Mouse (Mus musculus) 416B (cell line): ENCODE results near the gene Atoh8.

Experiments
- DNase-seq: peaks from one replicate; pipeline ENCODE4 v3.0.0; 2011; ENCODE audit warnings: low read depth

Gene Atoh8

DNA sequence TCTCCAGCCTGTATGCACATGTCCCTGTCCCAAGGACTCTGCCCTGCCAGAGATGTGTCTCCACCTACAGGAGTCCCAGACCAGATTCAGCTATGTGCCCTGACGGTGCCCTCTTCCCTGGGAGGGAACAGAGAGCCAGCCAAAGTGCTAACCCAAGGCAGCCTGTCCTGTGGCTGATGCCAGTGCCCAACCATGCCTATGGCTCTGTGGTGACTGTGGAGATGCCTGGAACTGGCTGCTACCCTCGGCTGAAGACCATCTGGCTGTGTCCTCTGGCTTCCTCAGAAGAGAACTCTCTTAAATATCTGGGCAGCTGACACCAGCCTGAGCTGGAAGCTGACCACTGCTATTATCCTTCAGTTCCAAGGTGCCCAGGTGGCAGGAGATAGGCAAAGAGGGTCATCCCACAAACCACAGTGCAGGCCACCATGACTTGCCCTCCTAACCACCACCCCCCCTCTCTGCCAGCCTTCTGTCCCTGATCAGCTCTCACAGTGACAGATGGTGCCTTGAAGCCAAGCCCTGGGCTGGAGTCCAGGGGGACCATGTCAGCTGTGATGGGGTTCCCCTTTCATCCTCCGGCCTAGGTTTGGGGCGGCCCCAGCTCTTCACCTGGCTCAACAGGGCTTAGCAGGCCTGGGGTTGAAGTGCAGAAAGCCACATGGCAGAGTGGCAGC, 18.7 kb upstream of the Atoh8 start:
- peak; percentile 81 for DNase-seq

DNA sequence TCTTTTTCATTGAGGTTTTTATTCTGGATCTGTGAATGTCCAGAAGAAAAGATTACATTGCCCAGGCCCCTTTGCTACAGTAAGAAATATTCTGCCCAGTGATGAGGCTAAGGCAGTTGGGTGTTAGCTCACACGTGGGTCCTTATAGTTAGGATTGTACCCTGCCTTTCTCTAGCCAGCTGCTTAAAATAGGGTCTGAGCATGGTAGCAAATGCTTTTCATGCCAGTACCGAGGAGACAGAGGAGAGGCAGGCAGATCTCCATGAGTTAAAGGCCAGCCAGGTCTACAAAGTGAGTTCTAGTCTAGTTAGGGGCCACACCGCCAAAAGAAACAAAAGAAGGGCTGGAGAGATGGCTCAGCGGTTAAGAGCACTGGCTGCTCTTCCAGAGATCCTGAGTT, 17.8 kb upstream of the Atoh8 start:
- no peak for DNase-seq

DNA sequence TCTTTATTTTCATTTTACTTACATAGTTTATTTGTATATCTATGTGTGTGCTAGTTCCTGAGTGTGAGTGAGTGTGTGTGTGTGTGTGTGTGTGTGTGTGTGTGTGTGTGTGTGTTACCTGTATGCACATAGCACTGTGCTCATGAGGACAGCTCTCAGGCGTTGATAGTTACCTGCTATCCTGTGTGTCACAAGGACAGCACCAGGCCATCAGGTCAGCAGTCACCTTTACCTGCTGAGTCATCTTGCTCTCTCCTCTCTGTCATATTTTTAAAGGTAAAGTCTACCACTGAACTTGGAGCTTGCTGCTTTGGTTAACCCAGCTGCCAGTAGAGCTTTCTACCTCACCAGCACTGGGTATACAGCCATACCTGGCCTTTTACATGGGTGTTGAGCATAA, 17.1 kb upstream of the Atoh8 start:
- DNase-seq: no peak

DNA sequence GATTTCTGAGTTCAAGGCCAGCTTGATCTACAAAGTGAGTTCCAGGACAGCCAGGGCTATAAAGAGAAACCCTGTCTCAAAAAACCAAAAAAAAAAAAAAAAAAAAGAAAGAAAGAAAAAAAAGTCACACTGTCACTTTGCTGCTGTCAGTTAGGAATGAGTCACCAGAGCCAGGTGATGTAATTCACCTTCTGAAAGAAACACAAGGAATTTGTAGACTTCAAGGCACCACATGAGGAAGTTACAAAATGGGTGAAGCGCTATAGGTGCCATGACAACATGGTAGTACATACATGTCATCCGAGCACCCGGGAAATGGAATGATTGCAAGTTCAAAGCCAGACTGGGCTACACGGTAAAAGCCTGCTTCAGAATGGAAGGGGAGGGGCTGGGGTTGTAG, 14.6 kb upstream of the Atoh8 start:
- DNase-seq: peak; percentile 72

DNA sequence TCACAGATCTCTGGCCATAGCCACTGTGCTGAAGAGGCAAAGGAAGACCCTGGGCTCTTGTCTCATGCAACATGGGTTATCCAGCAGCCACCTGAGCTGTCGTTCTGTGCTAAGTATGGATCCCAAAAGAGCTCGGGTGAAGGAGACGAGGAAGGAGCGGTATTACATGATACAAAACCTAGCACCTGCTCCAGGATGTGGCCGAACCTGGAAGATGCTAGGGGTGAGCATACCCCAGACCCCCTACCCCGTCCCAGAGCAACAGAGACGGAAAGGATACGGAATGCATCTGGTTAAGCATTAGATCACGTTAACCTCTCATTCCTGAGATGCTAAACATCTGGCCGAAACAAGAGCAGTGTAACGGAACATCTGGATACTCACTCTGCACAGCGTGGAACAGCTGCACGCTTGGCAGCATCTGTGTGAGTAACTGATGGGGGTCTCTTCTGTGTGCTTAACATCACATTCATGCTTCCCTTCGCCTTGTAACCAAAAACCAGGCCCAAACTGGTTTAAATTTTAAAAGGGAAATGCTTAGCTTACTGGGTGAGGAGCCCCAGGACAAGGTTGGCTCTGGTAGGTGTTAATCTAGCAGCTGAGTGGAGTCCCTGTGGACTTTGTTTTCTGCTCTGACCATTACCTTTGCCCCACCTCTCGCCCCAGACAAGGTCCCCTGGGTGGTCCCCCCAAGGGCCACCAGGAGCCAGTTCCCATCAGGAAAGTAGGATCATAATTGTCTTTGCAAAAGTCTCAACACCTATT, 13.0 kb upstream of the Atoh8 start:
- no peak for DNase-seq

DNA sequence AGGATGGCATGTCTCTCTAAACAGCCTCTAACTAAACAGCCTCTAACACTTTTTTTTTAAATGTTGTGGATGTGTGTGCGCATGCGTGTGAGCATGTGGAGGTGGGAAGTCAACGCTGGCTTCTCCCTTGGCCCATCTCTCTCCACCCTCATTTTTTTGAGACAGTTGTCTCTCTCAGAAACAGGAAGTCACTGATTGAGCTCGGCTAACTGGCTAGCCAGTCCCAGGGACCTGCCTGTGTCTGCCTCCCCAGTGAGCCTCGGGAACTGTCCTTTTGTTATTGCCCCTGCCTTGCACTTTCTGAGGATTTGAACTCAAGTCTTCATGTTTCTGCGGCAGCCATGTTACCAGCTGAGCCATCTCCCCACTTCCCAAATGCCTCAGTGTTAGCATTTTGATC, 10.9 kb upstream of the Atoh8 start:
- DNase-seq: no peak

DNA sequence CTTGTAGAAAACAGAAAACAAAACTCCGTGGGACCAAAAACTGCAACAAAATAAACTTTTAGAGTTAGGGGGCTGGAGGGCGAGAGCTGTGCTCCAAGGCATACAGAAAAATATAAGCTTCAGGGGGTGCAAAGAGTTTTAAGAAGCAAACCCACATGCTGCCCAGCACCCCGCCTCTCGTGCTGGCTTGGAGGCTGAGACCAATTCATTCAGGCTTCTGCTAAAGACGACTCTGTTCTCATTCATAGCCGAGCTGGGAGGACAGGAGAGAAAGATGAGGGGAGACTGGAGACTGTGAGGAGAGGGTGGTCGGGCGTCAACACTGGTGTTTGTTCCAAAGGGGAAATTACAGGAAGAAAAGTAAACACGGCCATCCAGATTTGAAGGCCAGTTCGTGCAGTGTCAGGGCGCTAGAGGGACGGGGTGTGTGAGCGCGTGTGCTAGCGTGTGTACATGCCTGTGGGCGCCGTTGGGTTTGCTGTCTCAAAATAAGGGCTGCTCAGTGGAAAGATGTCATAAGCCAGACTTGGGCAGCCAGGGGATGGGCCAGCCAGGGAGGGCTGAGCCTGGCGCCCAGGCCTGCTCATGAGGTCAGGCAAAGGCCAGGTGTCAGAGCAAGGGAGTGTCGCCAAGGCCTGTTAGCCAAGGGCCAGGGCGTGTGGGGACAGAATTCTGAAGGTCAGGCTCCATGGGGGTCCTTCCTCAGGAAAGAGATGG, 9.3 kb upstream of the Atoh8 start:
- DNase-seq: no peak

DNA sequence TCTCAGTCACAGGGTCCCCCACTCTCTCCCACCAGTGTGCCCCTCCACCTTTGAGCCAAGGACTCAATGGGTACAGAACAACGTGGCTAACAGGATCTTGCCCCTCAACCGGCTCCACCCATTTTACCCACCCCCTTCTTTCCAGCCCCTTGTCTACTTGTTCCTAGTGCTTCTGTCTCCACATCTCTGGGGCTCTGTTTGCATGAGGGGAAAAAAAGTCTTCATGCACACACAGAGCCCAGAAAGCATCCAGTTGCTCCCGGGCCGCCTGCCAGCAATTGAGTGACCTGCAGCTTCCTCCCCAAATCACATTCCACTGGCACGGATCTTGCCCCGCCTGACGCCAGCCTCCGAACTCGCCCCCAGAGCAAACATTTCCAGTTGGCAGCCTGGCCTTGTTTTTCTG, 8.8 kb upstream of the Atoh8 start:
- no peak for DNase-seq

DNA sequence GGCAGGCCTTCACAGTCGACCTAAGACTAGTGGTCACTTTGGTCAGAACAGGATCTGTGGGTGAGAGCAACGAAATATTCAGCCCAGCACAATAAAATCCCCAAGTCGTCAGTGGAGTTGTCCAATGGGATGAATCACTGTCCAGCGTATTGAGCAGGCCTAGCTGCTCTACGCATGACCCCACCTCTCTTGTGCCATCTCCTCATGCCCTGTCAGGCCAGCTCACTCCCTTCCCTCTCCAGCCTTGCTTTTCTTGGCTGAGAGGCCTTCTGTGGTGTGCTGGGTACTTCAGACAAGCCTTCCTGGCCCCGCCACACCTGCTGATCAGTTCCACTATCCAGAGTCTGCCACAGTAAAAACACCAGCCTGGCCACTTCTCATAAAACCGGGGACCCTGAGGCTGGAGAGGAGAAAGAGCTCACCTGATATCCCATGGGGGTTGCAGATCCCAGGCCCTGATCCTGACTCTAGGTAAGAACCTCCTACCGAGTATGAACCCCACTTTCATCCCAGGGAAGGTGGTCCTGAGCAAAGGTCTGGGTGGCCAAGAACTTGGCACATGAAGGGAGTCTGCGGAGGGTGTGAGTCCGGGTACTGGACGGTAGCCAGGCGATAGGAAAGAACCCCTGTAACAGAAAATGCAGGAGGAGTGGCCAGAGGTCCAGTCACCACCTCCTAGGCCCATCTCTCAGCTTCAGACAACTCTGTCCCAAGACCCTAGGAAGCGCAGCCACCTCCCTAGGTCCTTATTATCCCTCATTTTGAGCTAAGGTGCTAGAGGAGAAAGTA, 7.3 kb upstream of the Atoh8 start:
- DNase-seq: no peak

DNA sequence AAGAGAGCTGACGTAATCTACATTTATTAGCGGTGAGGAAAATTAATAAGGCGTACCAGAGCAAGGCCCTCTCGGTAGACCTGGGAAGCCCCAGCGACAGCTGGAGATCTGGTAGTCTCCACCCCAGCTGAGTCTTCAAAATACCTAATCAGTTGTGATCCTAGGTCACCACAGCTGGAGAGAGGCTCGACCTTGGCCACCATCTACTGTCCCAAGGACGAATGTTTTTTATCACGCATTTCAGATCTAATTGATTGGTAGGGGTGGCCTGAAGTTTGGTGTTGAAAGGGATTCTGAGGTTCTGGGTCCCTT, 6.4 kb upstream of the Atoh8 start:
- no peak for DNase-seq

DNA sequence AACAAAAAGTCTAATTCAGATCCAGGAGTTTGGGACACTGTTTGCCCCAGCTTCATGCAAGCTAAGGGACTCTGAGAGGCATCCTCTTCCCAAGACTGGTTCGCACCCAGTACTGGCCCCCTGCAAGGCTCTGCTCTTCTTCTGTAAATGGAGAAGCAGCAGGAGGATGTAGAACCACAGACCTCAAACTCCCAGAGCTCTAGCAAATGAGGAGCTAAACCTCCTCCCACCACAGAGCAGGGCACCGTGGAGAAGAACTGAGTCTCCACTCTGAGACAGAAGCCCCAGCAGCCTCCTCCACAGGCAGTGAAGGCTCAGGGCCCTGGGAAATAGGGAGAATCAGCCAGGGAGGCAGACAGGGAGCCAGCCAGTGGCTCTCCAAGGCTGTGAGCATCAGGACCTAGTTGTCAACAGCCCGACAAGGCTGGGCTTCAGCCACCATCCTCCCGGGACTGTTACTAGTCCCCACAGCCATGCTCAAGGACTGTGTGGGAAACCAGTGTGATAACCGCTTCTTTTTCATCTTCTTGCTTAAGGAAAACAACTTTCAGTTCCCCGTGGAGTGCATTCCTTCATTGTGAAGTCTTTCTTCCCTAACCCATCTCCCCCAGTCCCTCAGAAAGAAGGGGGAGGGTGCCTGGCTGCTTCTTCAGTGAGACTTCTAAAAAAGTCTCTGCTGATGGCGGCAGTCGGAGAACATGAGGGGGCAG, 5.9 kb upstream of the Atoh8 start:
- no peak for DNase-seq

DNA sequence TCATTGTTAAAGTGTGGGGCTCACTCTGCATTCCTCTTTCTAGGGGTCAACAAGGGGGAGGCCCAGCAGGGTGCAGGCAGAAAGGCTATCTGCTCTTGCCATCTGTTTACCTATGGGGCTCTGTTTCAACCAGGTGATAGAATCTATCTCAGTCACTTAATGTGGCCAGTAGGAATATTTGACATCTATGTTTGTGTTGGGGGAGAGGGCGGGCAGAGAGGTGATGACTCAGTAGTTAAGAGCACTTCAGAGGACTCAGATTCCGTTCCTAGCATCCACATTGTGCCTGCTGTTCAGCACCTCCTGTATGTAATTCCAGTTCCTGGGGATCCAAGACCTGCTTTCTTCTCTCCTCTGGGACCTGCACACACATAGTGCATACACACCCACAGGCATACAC, 4.7 kb upstream of the Atoh8 start:
- no peak for DNase-seq

DNA sequence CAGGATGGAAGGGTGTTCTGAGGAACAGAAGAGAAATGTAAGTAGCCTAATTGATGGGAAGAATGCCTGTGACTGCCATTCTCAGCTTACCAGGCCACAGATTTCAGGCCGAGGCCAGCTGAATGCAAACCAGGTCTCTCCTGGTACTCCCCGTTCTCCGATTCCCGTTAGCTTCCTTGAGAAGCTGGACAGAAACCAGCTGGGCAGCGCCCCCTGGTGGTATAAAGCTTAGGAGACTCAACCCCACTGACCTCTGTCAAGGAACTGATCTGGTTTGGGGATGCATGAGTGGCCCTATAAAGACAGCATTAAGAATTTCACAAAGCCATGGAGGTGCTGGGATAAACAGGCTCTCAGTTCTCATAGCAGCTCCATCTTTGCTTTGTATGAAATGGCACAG, 1.7 kb upstream of the Atoh8 start:
- DNase-seq: peak; percentile 81

DNA sequence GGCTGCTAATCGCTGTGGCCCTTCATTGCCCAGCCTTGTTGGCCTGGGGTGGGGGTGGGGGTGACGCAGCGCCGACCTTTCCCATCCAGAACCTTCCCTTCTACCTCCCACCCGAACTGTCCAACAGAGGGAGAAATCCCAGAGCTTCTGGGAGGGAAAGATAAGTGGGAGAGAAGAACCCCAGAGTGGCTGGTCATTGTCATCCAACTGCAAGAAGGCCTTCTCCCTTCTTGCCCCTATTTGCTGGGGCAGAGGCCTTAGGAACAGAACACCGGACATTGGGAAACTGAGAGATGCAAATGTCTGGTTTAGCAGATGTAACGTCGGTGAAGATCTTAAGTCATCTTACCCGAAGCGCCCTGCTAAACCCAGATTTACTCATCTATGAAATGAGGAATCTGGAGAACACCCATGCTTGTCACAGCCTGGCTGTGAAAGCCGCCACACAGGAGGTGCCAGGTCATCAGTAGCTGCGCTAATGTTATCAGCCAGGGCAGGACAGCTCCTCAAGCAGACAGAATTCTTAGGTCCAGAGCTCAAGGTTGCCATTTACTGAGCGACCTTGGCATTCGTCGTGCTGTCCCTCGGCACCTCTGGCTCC, 530 bp upstream of the Atoh8 start:
- no peak for DNase-seq

DNA sequence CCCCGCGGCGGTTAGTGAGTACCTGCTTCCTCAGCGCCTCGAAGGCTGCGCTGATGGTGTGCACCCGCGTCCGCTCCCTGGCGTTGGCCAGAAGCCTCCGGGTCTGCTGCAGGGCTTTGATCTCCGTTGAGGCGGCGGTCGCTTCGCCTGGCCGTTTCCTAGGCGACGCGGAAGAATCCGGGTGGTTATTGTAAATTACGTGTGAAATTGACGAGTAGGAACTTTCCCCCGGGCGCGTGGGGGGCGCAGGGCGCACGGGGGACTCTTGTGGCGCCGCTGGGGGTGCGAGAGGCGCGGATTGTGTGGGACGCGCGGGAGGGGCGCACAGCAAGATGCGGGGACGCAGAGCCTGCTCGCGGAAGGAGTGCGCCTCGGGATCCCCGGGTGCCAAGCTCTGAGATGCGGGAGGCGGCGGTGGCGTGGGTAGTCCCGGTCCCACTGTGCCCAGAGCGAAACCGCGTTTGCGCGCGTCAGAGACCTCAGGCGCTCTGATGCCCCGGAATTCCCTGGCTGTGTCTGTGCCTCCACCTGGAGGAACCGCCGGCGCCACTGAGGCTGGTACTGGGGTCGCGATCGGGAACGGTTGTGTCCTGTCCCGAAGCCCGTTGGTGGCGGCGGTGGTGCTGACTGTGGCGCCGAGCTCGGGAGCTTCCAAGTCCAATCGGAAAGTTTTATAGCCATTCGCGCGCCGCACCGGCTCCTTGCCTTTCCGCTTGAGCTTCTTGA, 842 bp downstream of the Atoh8 start:
- DNase-seq: no peak

DNA sequence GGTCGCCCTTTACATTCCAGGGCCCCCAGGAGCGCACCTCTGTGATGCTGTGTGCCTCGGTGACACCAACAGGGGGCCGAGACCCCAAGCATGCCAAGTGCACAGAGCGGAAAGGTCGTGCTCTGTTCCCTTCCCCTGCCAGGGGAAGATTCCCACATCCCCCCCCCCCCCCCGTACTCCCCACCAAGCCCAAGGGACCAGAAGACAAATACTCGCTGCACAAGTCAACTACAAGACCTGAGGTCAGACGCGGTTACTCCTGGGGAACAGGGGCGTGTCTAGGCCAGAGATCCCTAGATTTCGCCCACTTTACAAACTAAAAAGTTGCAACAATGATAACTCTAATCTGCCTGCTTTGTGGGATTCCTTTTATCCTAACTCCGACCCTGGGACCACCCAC, 1.4 kb downstream of the Atoh8 start:
- no peak for DNase-seq

DNA sequence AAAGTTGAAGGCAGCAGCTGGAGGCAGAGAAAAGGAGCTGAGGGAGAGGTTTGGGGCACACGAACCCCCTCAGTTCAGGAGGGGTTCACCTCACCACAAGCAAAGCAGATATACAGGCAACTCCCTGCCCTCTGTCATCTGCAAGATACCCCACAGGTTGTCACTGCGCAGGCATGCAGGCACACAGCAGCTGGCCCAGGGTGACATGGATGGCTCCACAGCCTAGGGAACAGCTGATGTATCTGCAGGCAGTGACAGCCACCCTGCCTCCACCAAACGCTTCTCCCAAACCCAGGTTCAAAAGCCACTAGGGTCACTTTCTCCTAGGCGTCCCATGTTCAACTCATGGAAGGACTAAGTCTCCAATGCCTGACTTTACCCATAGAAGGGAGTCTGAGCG, 2.5 kb downstream of the Atoh8 start:
- no peak for DNase-seq

DNA sequence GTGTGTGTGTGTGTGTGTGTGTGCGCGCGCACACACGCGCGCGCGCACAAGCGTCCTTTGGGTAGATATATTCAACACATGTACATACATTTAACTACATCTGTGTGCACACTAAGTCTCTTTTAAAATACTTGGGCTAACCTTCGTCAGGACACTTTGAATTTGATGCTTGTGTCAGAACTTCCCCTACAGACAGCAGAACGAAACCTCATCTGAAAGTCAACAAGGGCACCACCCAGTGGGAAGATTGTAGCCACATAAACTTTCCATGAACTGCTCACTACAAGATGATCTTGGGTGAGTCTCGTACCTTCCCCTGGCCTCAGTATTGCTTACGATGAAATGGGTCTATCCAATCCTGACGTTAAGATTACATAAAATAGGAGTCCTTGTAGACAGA, 3.0 kb downstream of the Atoh8 start:
- DNase-seq: peak; percentile 38

DNA sequence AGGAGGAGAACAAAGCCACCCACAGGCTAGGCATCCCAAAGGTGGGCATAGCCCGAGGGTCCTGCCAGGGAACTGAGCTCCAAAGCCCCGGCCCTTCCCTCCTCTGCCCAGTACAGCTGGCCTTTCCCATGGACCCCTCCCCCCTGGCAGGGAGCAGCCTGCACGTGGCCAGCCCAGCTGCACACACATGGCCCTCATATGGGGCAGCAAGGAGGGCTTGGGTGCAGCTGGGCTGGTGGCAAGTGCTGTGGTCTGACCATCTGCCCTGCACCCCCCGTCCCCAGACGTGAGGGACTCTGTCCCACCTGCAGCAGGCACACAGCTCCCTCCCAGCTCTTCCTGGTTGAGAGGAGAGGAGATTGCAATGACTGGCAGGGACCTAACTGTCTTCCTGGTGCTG, 4.5 kb downstream of the Atoh8 start:
- DNase-seq: no peak

DNA sequence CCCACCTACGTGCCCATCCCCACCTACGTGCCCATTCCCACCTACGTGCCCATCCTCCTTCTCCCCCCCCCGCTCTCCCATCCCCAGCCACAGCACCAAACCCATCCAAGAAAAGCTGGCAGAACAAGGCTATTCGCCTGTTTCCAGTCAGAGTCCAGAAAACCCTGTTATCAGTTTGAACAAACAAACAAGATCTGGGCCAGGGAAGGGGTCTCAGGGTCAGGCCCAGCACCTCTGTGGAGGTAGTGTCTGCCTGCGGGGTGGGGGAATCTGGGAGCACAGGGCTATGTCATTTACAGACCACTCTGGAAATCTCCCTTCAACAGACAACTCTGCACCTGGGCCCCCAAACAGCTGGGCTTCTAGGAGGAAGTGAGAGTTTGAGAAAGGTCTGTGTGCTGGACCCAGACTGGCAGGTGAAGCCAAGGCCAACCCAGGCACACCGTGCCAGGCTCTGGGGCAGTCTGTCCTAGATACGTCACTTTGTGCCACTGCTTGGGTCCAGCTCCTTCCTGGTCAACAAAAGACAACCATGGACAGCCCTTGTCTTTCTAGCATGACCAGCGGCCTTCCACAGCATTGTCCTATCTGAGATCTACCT, 7.6 kb downstream of the Atoh8 start:
- DNase-seq: no peak

DNA sequence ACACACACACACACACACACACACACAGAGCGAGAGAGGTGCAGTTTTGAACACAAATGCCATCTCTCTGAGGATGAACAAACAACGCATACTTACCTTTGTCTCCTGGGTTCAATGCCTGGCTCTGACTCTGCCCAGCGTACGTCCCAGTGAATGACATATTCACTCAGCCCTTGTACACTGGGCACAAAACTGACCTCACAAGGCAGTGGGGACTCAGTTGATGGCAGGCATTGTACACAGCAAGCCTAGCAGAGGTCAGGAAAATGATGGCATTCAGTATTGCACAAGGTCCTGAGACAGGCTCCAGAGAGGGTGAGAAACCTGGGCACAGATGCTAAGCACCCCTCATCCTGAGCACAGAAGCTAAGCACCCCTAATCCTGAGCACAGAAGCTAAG, 8.4 kb downstream of the Atoh8 start:
- no peak for DNase-seq
